Mouse (Mus musculus): ENCODE measurements around the gene Stip1. TPM values are rescaled to one million over a fixed set of nuclear protein-coding genes. Genes with fewer than 3 reads are reported as not detected.

Gene Stip1
- total and polyA plus RNA-seq, 3 experiments: 178 to 314 (median 202) TPM

DNA sequence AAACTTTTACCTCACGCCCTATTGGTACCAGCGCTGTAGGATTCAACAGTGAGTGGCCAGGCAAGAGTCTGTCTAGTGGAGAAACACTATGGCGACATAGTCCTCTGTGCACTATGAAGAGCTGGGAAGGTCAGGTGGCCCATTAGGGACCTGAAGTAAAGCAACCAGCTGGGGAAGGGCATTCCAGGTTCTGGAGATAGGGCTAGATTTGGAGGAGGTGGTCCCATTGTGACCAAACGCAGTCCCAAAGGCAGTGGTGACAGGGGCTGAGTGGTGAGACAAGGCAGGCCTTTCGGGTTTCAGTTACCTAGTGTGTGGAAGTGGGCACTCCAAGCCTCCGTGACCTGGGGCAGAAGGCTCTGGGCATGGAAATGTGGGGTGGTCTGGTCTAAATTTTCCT lies 18.8 kb upstream of the Stip1 start:
- Histone ChIP-seq H3K79me2 (replicated peaks; ENCODE audit: control insufficient read depth, extremely low read depth, insufficient read depth, poor library complexity, severe bottlenecking) (no peaks in the 10 kb centered on the region), H3K9ac (ENCODE audit: insufficient read depth, low read depth) (no peak overlapping the region), H3K27ac (ENCODE audit: insufficient read depth, low read depth) (no peak overlapping the region), H3K36me3 (replicated peaks in 1 of 2; ENCODE audit: control insufficient read depth in 1 of 2, insufficient read depth in 1 of 2, low read length in 1 of 2) (no peaks in the 10 kb centered on the region), H3K4me1 (ENCODE audit: control insufficient read depth in 1 of 2, insufficient read depth in 2 of 2) (peaks cover 9 to 22% of the 10 kb centered on the region in 2 experiments), H3K27me3 (replicated peaks) (peaks cover 78% of the 10 kb centered on the region), H3K9me3 (replicated peaks; ENCODE audit: low read length) (no peaks in the 10 kb centered on the region), H3K4me3 (replicated peaks in 1 of 3; ENCODE audit: low read depth in 2 of 3, low read length in 2 of 3, poor library complexity in 1 of 3) (no peak overlapping the region), H3K4me2 (ENCODE audit: insufficient read depth, low read depth, poor library complexity, severe bottlenecking) (no peak overlapping the region)
- in situ Hi-C loops (cut with MboI; ENCODE audit: low pct_ligation_motif_present, low pct_unique_long_range_greater_than_20kb, low sequenced_read_pairs): loop anchor here (5.0 to 25.0 kb wide), 2 partner anchors 149 to 354 kb away; partner anchors contain the start of genes 2700081O15Rik and Otub1
- dilution Hi-C loops (cut with MboI; ENCODE audit: extremely low pct_ligation_motif_present, extremely low pct_unique_long_range_greater_than_20kb, low sequenced_read_pairs): no loop called here
- DNase-seq (ENCODE audit: extremely low read depth): no peak
- TF ChIP-seq E2F4 (IDR thresholded peaks at IDR 0.05; ENCODE audit: insufficient replicate concordance, low read depth, low read length) (no peak), ZNF384 (IDR thresholded peaks at IDR 0.05; ENCODE audit: low read depth, low read length) (no peak), ETS1 (conservative IDR thresholded peaks at IDR 0.05; ENCODE audit: low read depth, low read length) (no peak), MYC (IDR thresholded peaks at IDR 0.05; ENCODE audit: low read depth, low read length) (no peak), RCOR1 (conservative IDR thresholded peaks at IDR 0.05; ENCODE audit: low read depth, low read length) (no peak), HCFC1 (IDR thresholded peaks at IDR 0.05; ENCODE audit: low read depth, low read length) (no peak), POLR2AphosphoS2 (IDR thresholded peaks at IDR 0.05; ENCODE audit: low read depth, low read length) (no peak), SMC3 (IDR thresholded peaks at IDR 0.05; ENCODE audit: low read depth, low read length) (no peak), TCF12 (IDR thresholded peaks at IDR 0.05; ENCODE audit: low read depth, low read length) (no peak), CHD2 (IDR thresholded peaks at IDR 0.05; ENCODE audit: low read length) (no peak), MEF2A (IDR thresholded peaks at IDR 0.05; ENCODE audit: borderline replicate concordance, low read depth, low read length) (no peak), CTCF (conservative IDR thresholded peaks at IDR 0.05 in 1 of 2, IDR thresholded peaks at IDR 0.05 in 1 of 2; ENCODE audit: low read depth in 2 of 2, low read length in 2 of 2) (no peak), NELFE (IDR thresholded peaks at IDR 0.05; ENCODE audit: low read depth, low read length) (no peak), MAZ (IDR thresholded peaks at IDR 0.05; ENCODE audit: low read depth, low read length) (no peak), MXI1 (IDR thresholded peaks at IDR 0.05; ENCODE audit: low read depth, low read length) (no peak), IRF4 (IDR thresholded peaks at IDR 0.05; ENCODE audit: low read depth, low read length) (no peak), PAX5 (IDR thresholded peaks at IDR 0.05; ENCODE audit: low read length) (no peak)

DNA sequence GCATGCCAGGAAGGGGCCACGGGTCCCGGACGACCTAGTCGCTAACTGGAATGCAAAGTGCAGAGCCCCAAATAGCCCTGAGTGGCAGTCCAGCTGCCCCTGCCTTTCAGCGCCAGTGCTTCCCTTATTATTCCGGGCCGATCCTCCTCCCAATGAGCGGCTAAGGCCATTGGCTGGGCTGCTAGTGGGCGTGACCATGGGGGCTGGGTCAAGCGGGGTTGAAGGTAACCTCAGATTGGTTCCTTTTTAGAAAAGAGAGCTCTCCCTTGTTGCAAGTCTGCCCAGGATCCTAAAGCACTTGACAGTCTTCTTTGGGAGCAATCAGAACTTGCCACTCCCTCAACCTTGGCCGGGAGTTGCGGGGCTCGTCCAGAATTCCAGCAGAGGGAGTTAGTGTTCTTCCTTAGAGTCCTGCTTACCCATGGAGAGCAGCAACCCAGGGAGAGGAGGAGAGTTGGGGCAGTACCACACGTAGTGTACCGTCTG lies 18.0 kb upstream of the Stip1 start:
- no peak overlapping the region for H3K27ac ChIP-seq (ENCODE audit: insufficient read depth, low read depth)
- peak; percentile 80 for DNase-seq (ENCODE audit: extremely low read depth)
- H3K27me3 ChIP-seq (replicated peaks): peaks cover 78% of the 10 kb centered on the region
- no peak overlapping the region; the same call in 1 of the 2 replicates for H3K9ac ChIP-seq (ENCODE audit: insufficient read depth, low read depth)
- peaks cover 9 to 22% of the 10 kb centered on the region in 2 experiments for H3K4me1 ChIP-seq (ENCODE audit: control insufficient read depth in 1 of 2, insufficient read depth in 2 of 2)
- peak overlapping the region; percentile 89 for H3K4me2 ChIP-seq (ENCODE audit: insufficient read depth, low read depth, poor library complexity, severe bottlenecking)
- peak overlapping the region in 2 of 3 experiments; percentile 44 to 57 for H3K4me3 ChIP-seq (replicated peaks in 1 of 3; ENCODE audit: low read depth in 2 of 3, low read length in 2 of 3, poor library complexity in 1 of 3)
- dilution Hi-C loops (cut with MboI; ENCODE audit: extremely low pct_ligation_motif_present, extremely low pct_unique_long_range_greater_than_20kb, low sequenced_read_pairs): no loop called here
- no peaks in the 10 kb centered on the region for H3K36me3 ChIP-seq (replicated peaks in 1 of 2; ENCODE audit: control insufficient read depth in 1 of 2, insufficient read depth in 1 of 2, low read length in 1 of 2)
- no peaks in the 10 kb centered on the region for H3K79me2 ChIP-seq (replicated peaks; ENCODE audit: control insufficient read depth, extremely low read depth, insufficient read depth, poor library complexity, severe bottlenecking)
- peaks cover 1% of the 10 kb centered on the region for H3K9me3 ChIP-seq (replicated peaks; ENCODE audit: low read length)
- TF ChIP-seq MEF2A (IDR thresholded peaks at IDR 0.05; ENCODE audit: borderline replicate concordance, low read depth, low read length): no peak
- no peak for TF ChIP-seq HCFC1 (IDR thresholded peaks at IDR 0.05; ENCODE audit: low read depth, low read length)
- no peak for TF ChIP-seq IRF4 (IDR thresholded peaks at IDR 0.05; ENCODE audit: low read depth, low read length)
- no peak for TF ChIP-seq MXI1 (IDR thresholded peaks at IDR 0.05; ENCODE audit: low read depth, low read length)
- no peak for TF ChIP-seq MYC (IDR thresholded peaks at IDR 0.05; ENCODE audit: low read depth, low read length)
- TF ChIP-seq TBP (conservative IDR thresholded peaks at IDR 0.05; ENCODE audit: low read depth, low read length): 0 out of 2 replicates have a peak, but pooled peaks have one; percentile 24
- no peak for TF ChIP-seq CTCF (conservative IDR thresholded peaks at IDR 0.05 in 1 of 2, IDR thresholded peaks at IDR 0.05 in 1 of 2; ENCODE audit: low read depth in 2 of 2, low read length in 2 of 2)
- TF ChIP-seq MAFK (IDR thresholded peaks at IDR 0.05; ENCODE audit: insufficient replicate concordance, low read length): no peak
- TF ChIP-seq SIN3A (IDR thresholded peaks at IDR 0.05; ENCODE audit: low read length): 0 out of 2 replicates have a peak, but pooled peaks have one; percentile 4
- peak; percentile 56; the same call in 1 of the 2 replicates for TF ChIP-seq POLR2A (IDR thresholded peaks at IDR 0.05; ENCODE audit: low read depth, low read length)
- TF ChIP-seq BHLHE40 (IDR thresholded peaks at IDR 0.05; ENCODE audit: low read depth, low read length): no peak
- no peak for TF ChIP-seq ZKSCAN1 (IDR thresholded peaks at IDR 0.05; ENCODE audit: borderline replicate concordance, low read depth, low read length)
- TF ChIP-seq ZC3H11A (IDR thresholded peaks at IDR 0.05; ENCODE audit: low read depth, low read length): no peak
- TF ChIP-seq TCF12 (IDR thresholded peaks at IDR 0.05; ENCODE audit: low read depth, low read length): no peak
- TF ChIP-seq MAZ (IDR thresholded peaks at IDR 0.05; ENCODE audit: low read depth, low read length): no peak
- no peak for TF ChIP-seq JUND (conservative IDR thresholded peaks at IDR 0.05; ENCODE audit: low read depth, low read length)
- no peak for TF ChIP-seq NELFE (IDR thresholded peaks at IDR 0.05; ENCODE audit: low read depth, low read length)
- TF ChIP-seq UBTF (IDR thresholded peaks at IDR 0.05; ENCODE audit: low read depth, low read length): no peak
- no peak for TF ChIP-seq ELF1 (IDR thresholded peaks at IDR 0.05; ENCODE audit: low read depth, low read length)
- TF ChIP-seq JUN (IDR thresholded peaks at IDR 0.05; ENCODE audit: insufficient read depth, low read depth, low read length): no peak
- TF ChIP-seq SMC3 (IDR thresholded peaks at IDR 0.05; ENCODE audit: low read depth, low read length): no peak
- in situ Hi-C loops (cut with MboI; ENCODE audit: low pct_ligation_motif_present, low pct_unique_long_range_greater_than_20kb, low sequenced_read_pairs): loop anchor here (5.0 to 25.0 kb wide), 2 partner anchors 150 to 355 kb away; partner anchors contain the start of genes 2700081O15Rik and Otub1
